25 mouse cellular contexts compared by ENCODE assay signal in genomic region chr19:8738911-8739310, GRCm38 (mm10). TPM values are rescaled to one million over a fixed set of nuclear protein-coding genes. Genes with fewer than 3 reads are reported as not detected.
"Had no signal": no experiment of that assay in that cellular context is flagged by ENCODE, and none has a peak within 500 bp of the region (broad histone marks: within the 10 kb centered on the region; RNA-seq: fewer than 3 reads in every experiment).

No protein-coding gene starts in this region.

- H3K4me3 ChIP-seq: gastrocnemius, adult 2 months; heart, adult 2 months; heart, embryonic 12.5 days; hindbrain, embryonic 12.5 days; intestine, embryonic 15.5 days; layer of hippocampus, adult 2 months; left cerebral cortex, adult 2 months; limb, embryonic 10.5 days; limb, embryonic 12.5 days; liver, embryonic 13.5 days had no signal

- DNase-seq: gastrocnemius, adult 2 months; gastrocnemius, postnatal 10 days; gastrocnemius, postnatal 25 days; heart, adult 2 months; heart, postnatal 10 days; heart, postnatal 4 days; kidney, adult 18-20 months; kidney, adult 8-10 months; kidney, postnatal 10 days; kidney, postnatal 25 days; kidney, postnatal 4 days; liver; liver, embryonic 13.5 days had no signal

- ATAC-seq: hindbrain, embryonic 16.5 days; inflammation-experienced regulatory T-cells, adult 6 months; intestine, embryonic 15.5 days; intestine, postnatal 0 days had no signal

- H3K27ac ChIP-seq: gastrocnemius, adult 2 months; heart, adult 2 months; hindbrain, embryonic 12.5 days; intestine, embryonic 15.5 days; layer of hippocampus, adult 2 months; left cerebral cortex, adult 2 months; limb, embryonic 10.5 days; limb, embryonic 12.5 days; liver, embryonic 13.5 days had no signal

- H3K9ac ChIP-seq: heart, embryonic 12.5 days; hindbrain, embryonic 12.5 days; intestine, embryonic 15.5 days; limb, embryonic 12.5 days; liver, embryonic 13.5 days had no signal

- H3K9me3 ChIP-seq: heart, embryonic 12.5 days; hindbrain, embryonic 12.5 days; intestine, embryonic 15.5 days; limb, embryonic 10.5 days; limb, embryonic 12.5 days; liver, embryonic 13.5 days had no signal

- H3K27me3 ChIP-seq: heart, embryonic 12.5 days; hindbrain, embryonic 12.5 days; intestine, embryonic 15.5 days; limb, embryonic 12.5 days; liver, embryonic 13.5 days had no signal

- H3K4me2 ChIP-seq: heart, embryonic 12.5 days; hindbrain, embryonic 12.5 days; intestine, embryonic 15.5 days; limb, embryonic 12.5 days; liver, embryonic 11.5 days; liver, embryonic 13.5 days had no signal

RNA-seq across cellular contexts. Expression of gene 1700092M07Rik, which starts 1.6 kb away (rescaled TPM):
- polyA plus RNA-seq: heart, embryonic 14.5 days had no signal
